Mouse (Mus musculus) spleen, adult 10 weeks (tissue): ENCODE measurements around the gene Ndufs7. TPM values are rescaled to one million over a fixed set of nuclear protein-coding genes. Genes with fewer than 3 reads are reported as not detected.

Experiments used
- polyA plus RNA-seq: library from polyadenylated mRNA; stranded (reverse); fragments of 350-450 nt; fragmentation: Illumina TruSeq; extraction: RNeasy Lipid Tissue Mini Kit (QIAGEN cat#74804); gene quantifications from one replicate; pipeline ENCODE4 v1.2.3, GENCODE M21; 2015; ENCODE audit warnings: low replicate concordance; ENCODE audit not compliant: insufficient read depth

The Ndufs7 gene
- polyA plus RNA-seq, result 17.1 TPM

DNA sequence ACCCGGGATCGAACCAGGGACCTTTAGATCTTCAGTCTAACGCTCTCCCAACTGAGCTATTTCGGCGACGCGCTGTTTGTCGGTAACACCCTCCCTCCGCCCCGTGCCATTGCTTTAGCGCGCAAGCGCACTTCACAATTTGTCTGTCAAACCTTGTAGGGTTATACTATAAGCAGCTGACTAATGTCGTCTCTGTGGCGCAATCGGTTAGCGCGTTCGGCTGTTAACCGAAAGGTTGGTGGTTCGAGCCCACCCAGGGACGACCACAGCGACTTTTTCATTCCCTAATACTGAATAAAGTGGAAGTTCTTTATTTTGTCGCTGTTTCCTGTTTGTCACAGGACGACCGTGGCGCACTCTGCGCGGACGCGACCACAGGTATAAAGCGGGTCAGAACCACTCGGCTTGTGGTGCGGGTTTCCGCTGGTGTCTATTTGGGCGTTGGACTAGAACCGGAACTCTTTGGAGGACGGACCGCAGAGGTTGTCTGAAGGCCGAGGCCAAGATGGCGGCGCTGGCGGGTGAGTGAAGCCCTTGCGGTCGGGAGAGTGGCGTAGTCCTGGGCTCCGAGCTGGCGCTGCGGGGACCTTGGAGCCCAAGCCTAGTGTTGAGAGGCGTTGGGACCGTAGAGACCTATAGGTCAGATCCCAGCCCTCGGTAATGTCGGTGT, at the start of gene Ndufs7:
Gene Ndufs7, plus strand, starts transcription at position 151 of the 670 bp plus-strand sequence.

DNA sequence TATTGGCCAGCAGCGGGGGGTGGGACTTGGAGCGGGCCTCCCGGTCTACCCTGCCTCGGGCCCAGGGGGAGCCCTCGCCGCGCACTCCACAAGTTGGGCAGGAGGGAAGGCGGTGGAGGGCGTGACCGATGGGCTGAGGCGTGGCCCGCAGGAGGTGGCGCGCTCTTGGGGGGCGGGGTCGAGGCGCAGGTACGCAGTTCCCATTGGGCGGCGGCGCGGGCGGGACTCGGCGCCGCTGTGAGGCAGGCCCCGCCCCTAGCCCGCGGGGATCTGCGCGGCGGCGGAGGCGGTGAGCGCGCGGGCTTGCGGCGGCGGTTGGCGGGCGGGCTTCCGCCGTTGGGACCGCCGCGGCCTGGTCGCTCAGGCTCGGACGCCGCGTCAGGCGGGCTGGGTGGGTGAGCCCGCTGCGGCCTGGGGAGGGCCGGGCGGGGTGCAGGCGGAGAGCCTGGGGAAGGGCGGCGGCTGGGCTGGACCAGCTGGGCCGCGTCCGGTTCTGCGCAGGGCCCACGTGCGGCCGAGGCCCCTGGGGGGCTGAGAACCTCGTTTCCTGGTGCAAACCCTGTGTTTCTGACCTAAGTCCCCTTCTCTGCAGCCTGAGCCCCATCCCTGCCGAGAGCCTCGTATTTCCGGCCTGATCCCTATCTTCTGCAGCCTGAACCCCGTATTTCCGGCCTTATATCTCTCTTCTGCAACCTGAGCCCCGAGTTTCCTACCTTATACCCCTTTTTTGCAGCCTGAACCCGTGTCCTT, 22.3 kb upstream of the Ndufs7 start, which contains the start of gene Mum1:
Gene Mum1, plus strand, starts transcription at position 19 of the 750 bp plus-strand sequence.

GRCm38 (mm10) chr10:80260642-80261584, 12.0 kb downstream of the Ndufs7 start, which contains the start of the genes Gamt and Dazap1:
Gene Gamt, minus strand, starts transcription at chr10:80261012.
Gene Dazap1, plus strand, starts transcription at chr10:80261486.

GRCm38 (mm10) chr10:80292251-80293146, 43.6 kb downstream of the Ndufs7 start, which contains the start of gene Rps15:
Gene Rps15, plus strand, starts transcription at chr10:80292453.

GRCm38 (mm10) chr10:80295618-80296425, 46.9 kb downstream of the Ndufs7 start, which contains the start of gene Apc2:
Gene Apc2, plus strand, starts transcription at chr10:80295977.

Other genes starting within 250 kb of the Ndufs7 start
- 93.1 TPM for gene Arhgap45, start 232.5 kb upstream of the Ndufs7 start, polyA plus RNA-seq
- 19.3 TPM for gene Polr2e, start 209.3 kb upstream of the Ndufs7 start, polyA plus RNA-seq
- gene Gpx4, start 202.0 kb upstream of the Ndufs7 start, polyA plus RNA-seq, result 128 TPM
- gene Sbno2, start 143.6 kb upstream of the Ndufs7 start, polyA plus RNA-seq, result 22.6 TPM
- 58.7 TPM for gene Stk11, start 133.3 kb upstream of the Ndufs7 start, polyA plus RNA-seq
- 23.7 TPM for gene Atp5d, start 110.5 kb upstream of the Ndufs7 start, polyA plus RNA-seq
- 1.2 TPM for gene Cbarp, start 108.3 kb upstream of the Ndufs7 start, polyA plus RNA-seq
- gene Midn, start 100.8 kb upstream of the Ndufs7 start, polyA plus RNA-seq, result 29.3 TPM
- gene Cirbp, start 83.1 kb upstream of the Ndufs7 start, polyA plus RNA-seq, result 81.8 TPM
- 13.5 TPM for gene 1600002K03Rik, start 76.2 kb upstream of the Ndufs7 start, polyA plus RNA-seq
- gene Efna2, start 69.6 kb upstream of the Ndufs7 start, polyA plus RNA-seq, result 0.35 TPM
- gene Mum1, start 22.7 kb upstream of the Ndufs7 start, polyA plus RNA-seq, result 40.2 TPM
- 2.3 TPM for gene Gamt, start 11.9 kb downstream of the Ndufs7 start, polyA plus RNA-seq
- 74.8 TPM for gene Dazap1, start 12.4 kb downstream of the Ndufs7 start, polyA plus RNA-seq
- 623 TPM for gene Rps15, start 43.3 kb downstream of the Ndufs7 start, polyA plus RNA-seq
- 0.76 TPM for gene Apc2, start 46.9 kb downstream of the Ndufs7 start, polyA plus RNA-seq
- 11.8 TPM for gene 2310011J03Rik, start 71.4 kb downstream of the Ndufs7 start, polyA plus RNA-seq
- 0.41 TPM for gene Pcsk4, start 80.4 kb downstream of the Ndufs7 start, polyA plus RNA-seq
- gene Reep6, start 80.8 kb downstream of the Ndufs7 start, polyA plus RNA-seq, result 0.26 TPM
- gene Adamtsl5, start 99.3 kb downstream of the Ndufs7 start, polyA plus RNA-seq, result 2.1 TPM
- not detected for gene Plk5, start 107.3 kb downstream of the Ndufs7 start, polyA plus RNA-seq
- 4.6 TPM for gene Mex3d, start 138.5 kb downstream of the Ndufs7 start, polyA plus RNA-seq
- gene Mbd3, start 150.4 kb downstream of the Ndufs7 start, polyA plus RNA-seq, result 18.0 TPM
- gene Uqcr11, start 157.7 kb downstream of the Ndufs7 start, polyA plus RNA-seq, result 11.5 TPM
- 22.1 TPM for gene Tcf3, start 184.5 kb downstream of the Ndufs7 start, polyA plus RNA-seq
- not detected for gene Onecut3, start 245.7 kb downstream of the Ndufs7 start, polyA plus RNA-seq